Mouse (Mus musculus) urinary bladder, postnatal 14 days (tissue): ENCODE data around the gene Lmx1b.

Source experiments
- DNase-seq: peaks from one replicate; pipeline ENCODE4 v3.0.0; 2021; ENCODE audit warnings: low spot score

Lmx1b gene

GRCm38 (mm10) chr2:33582457-33583060 is 57.8 kb downstream of the Lmx1b start:
- peak; percentile 69 for DNase-seq

GRCm38 (mm10) chr2:33581866-33582265 is 58.4 kb downstream of the Lmx1b start:
- no peak for DNase-seq

DNA sequence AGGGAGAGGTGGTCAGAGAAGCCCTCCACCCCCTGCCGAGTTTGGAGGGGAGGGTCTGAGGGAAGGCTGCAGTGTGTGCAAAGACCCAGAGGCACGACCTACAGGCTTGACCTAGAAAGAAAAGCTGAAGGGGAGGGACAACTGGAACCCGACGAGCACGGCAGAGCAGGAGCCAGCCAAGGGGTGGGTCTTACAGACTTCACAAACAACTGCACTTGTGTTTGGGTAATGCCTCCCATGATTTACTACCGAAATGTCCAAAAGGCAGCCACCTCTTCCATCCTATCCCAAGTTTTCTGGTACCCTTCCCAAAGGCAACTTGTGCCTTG is 58.9 kb downstream of the Lmx1b start:
- DNase-seq: no peak

DNA sequence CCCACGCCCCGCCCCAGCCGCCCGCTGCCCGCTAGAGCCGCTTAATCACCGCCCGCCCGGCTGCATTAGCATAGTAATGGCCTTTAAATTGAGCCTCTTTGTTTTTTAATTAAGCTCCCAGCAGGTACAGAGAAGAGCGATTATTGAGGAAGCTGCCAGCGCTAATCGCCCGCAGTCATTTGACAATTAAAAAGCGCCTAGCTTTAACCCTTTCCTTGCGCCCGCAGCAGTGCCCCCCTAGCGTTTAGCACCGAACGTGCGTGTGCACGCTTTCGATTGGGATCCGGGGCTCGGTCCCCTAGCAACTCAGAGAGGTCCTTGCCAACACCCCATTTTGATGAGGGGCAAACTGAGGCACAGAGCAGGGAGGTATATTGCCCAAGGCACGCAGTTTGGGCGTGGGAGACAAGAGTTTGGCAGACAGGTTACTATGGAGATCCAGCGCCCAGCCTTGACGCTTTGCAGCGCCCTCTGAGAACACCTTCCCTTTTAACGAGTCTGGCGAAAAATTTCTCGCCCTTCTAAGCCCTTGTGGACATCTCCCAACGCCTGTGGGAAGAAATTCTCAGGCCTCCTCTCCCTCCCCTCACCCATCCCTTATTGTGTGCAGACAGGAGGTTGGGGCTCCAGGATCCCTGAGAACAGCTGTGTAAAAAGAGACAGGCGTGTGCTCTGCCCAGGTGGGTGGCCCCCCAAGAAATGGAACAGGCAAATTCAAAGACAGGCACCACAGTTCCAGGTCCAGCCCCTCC is 59.4 kb downstream of the Lmx1b start:
- no peak for DNase-seq

- DNase-seq: no peak
Observed at GRCm38 (mm10) chr2:33575406-33575805, 64.9 kb downstream of the Lmx1b start.

DNA sequence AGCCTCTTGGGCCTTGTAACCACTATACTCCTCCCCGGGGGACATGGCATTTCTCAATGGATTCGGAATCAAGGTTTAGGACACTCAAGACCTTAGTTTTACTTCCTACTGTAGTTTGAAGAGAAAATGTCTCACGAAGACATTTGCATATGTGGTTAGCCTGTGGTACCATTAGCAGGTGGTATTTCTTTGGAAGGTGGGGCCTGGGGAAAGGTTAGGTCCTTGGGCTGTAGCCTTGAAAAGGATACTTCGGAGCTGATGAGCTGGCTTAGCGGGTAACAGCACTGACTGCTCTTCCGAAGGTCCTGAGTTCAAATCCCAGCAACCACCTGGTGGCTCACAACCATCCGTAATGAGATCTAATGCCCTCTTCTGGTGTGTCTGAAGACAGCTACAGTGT is 67.2 kb downstream of the Lmx1b start:
- no peak for DNase-seq

GRCm38 (mm10) chr2:33571219-33571824 is 69.0 kb downstream of the Lmx1b start:
- no peak for DNase-seq

GRCm38 (mm10) chr2:33569698-33570097 is 70.6 kb downstream of the Lmx1b start:
- no peak for DNase-seq

- peak; percentile 46 for DNase-seq
Observed at GRCm38 (mm10) chr2:33569240-33569639, 71.1 kb downstream of the Lmx1b start.

DNA sequence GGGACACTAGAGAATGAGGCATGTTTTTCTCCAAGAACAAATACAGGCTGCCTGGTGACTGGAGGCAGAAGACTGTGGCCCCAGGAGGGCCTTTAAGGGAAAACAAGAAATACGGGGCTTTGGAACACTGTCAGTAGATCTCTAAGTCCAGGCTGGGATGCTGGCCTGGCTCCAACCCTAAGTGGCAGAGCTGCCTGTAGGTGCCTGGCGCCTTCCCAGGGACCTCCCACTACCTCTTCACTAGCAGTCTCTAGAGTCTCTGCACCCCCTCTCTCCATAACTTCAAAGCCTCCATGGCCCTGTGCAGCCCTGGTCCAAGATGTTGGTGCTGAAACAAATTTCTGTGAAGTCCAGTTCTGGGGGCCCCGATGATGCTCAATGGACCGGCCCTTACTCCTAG is 74.4 kb downstream of the Lmx1b start:
- DNase-seq: no peak

- DNase-seq: no peak
Observed at GRCm38 (mm10) chr2:33564748-33565147, 75.6 kb downstream of the Lmx1b start.

DNA sequence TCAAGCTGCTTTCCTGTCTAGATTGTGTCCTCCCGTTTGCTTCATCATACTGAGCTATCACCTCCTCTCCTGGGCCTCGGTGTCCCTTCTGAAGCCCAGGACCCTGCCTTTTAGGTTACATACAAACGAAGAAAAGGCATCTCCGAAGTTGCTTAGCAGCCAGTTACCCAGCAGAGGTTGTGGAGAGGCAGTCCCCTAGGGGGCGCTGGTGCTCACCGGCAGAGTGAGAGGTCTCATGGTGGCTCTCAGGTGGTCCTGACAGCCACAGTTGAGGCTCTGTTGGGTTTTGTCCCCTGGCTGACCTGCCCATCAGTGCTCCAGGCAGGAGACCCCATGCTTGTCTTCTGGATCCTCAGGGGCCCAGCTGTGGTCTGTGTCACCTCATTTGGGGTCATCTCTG is 80.6 kb downstream of the Lmx1b start:
- peak; percentile 49 for DNase-seq

- no peak for DNase-seq
Observed at GRCm38 (mm10) chr2:33559334-33559733, 81.0 kb downstream of the Lmx1b start.

DNA sequence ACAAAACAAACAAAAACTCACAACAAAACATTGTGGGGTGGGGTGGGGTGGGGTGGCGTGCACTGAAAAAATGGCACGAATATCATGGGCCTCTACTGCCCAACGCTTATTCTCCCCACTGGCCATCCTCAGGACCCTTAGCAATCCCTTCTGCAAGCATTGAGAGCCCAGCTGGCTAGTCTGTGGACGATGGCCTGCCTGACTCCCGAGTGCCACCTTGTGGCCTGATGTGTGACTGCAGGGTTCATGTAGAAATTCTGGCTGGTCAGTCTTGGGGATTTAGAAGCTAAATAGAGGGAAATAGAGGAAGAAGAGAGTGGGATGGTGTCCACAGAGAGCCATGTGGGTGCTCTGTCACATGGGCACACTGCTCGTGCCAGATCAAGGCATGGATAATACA is 82.1 kb downstream of the Lmx1b start:
- peak; percentile 77 for DNase-seq

GRCm38 (mm10) chr2:33555573-33555972 is 84.7 kb downstream of the Lmx1b start:
- DNase-seq: no peak

- DNase-seq: no peak
Observed at GRCm38 (mm10) chr2:33552672-33553071, 87.6 kb downstream of the Lmx1b start.

- DNase-seq: no peak
Observed at GRCm38 (mm10) chr2:33547595-33547994, 92.7 kb downstream of the Lmx1b start.

GRCm38 (mm10) chr2:33546879-33547278 is 93.4 kb downstream of the Lmx1b start:
- no peak for DNase-seq

- DNase-seq: no peak
Observed at GRCm38 (mm10) chr2:33546051-33546450, 94.3 kb downstream of the Lmx1b start.

DNA sequence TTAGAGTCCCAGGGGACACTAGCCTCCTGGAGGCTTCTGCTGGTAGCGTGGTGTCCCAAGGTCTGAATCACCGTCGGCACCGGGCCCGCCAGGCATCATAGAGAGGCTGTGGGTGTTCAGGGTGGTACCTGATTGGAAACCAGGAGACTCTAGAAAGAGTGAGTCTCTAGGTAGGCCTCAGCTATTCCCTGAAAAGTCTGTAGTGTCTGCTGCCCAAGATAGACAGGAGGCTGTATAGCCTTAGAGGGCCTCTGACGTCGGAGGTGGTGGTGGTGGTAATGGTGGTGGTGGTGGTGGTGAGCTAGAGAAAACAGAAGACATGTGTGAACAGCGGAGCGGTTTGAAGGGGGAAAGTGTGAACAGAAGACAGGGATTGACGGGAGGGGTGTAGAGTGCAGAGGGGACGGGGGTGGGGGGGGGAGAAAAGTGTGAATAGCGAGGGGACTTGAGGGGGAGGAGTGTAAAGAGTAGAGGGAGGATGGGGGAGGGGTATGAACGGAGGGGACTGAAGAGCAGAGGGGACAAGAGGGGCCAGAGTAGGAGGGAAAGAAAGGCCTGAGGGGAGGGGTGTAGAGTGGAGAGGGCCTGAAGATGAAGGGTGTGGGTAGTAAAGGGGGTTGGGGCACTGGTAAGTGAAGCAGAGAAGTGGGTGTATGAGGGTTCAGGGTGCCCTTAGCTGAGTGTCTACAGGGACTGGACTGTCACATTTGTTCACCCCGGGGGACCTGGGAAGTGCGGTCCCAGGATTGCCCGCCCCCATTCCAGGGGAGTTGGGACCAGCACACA is 95.3 kb downstream of the Lmx1b start:
- DNase-seq: no peak

- peak; percentile 35 for DNase-seq
Observed at GRCm38 (mm10) chr2:33544203-33544762, 96.0 kb downstream of the Lmx1b start.

- no peak for DNase-seq
Observed at GRCm38 (mm10) chr2:33543429-33544202, 96.7 kb downstream of the Lmx1b start.
